9 mouse cellular contexts compared by ENCODE assay signal in the genomic region with DNA sequence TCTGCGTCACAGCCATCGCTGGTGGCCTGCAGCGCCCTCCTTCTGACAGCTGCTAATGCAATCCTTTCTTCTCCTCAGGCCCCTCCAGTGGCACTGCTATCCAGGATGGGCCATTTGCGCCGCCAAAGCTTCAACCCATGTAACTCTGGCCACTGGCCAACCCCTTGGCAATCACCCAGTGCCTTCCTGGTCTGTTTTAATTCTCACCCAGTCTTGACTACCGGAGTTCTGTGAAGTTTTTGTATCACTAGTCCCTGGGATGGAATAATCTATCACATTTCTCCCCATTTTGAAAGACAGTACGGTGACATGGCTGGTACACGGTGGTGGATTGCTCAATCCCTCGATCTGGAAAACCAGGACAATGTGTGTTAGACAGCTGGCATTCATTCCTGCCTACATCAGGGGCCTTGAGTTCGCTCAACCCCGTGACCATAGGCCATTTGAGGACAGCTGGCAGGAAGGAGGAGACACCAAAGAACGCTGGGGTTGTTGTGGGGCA.
A peak's percentile ranks its signal among the peaks of the same experiment; 100 is the strongest.
DNase-seq lines count a peak whose midpoint lies in the region; ATAC-seq and TF ChIP-seq lines count a peak whose summit lies in the region.
"Had no signal": no experiment of that assay in that cellular context is flagged by ENCODE, and none has a peak within 500 bp of the region (broad histone marks: within the 10 kb centered on the region; RNA-seq: fewer than 3 reads in every experiment).

No protein-coding gene starts in this region.

- H3K36me3 ChIP-seq in neural tube, embryonic 15.5 days, result no peaks in the 10 kb centered on the region
- H3K36me3 ChIP-seq in midbrain, embryonic 16.5 days (ENCODE audit: control insufficient read depth, insufficient read depth, low read length), result no peaks in the 10 kb centered on the region

- no peak; the same call in 1 of the 2 replicates for TF ChIP-seq CTCF in layer of hippocampus, adult 2 months (conservative IDR thresholded peaks at IDR 0.05)
- TF ChIP-seq CTCF in cerebellum, adult 2 months (IDR thresholded peaks at IDR 0.05; ENCODE audit: borderline replicate concordance, insufficient read depth, low read depth, low read length), result no peak

- H3K27ac ChIP-seq in layer of hippocampus, adult 2 months, result peak overlapping the region; percentile 43
- H3K27ac ChIP-seq in cerebellum, adult 2 months (ENCODE audit: insufficient read depth, low read length), result peak overlapping the region; percentile 63
- 0 out of 2 replicates have a peak overlapping the region, but pooled peaks have one; percentile 6 for H3K27ac ChIP-seq in neural tube, embryonic 15.5 days (replicated peaks)
- no peak overlapping the region for H3K27ac ChIP-seq in midbrain, embryonic 16.5 days (ENCODE audit: low read length)
- H3K27ac ChIP-seq: embryonic facial prominence, embryonic 13.5 days had no signal

- no peaks in the 10 kb centered on the region for H3K9me3 ChIP-seq in neural tube, embryonic 15.5 days (replicated peaks)
- H3K9me3 ChIP-seq in midbrain, embryonic 16.5 days (replicated peaks; ENCODE audit: control insufficient read depth, low read length, poor library complexity, severe bottlenecking), result no peaks in the 10 kb centered on the region
- H3K9me3 ChIP-seq: embryonic facial prominence, embryonic 13.5 days had no signal

- no peaks in the 10 kb centered on the region for H3K27me3 ChIP-seq in cerebellum, adult 2 months (ENCODE audit: control insufficient read depth, insufficient read depth, low read length)
- no peaks in the 10 kb centered on the region for H3K27me3 ChIP-seq in neural tube, embryonic 15.5 days (replicated peaks)
- no peaks in the 10 kb centered on the region for H3K27me3 ChIP-seq in midbrain, embryonic 16.5 days (ENCODE audit: control insufficient read depth, insufficient read depth, low read depth, low read length)
- H3K27me3 ChIP-seq: embryonic facial prominence, embryonic 13.5 days had no signal

- H3K4me2 ChIP-seq in neural tube, embryonic 15.5 days, result no peak overlapping the region
- H3K4me2 ChIP-seq in midbrain, embryonic 16.5 days (ENCODE audit: low read length), result no peak overlapping the region
- H3K4me2 ChIP-seq: embryonic facial prominence, embryonic 13.5 days had no signal

- peak in 1 of 2 experiments; percentile 33 for DNase-seq in layer of hippocampus, adult 2 months (ENCODE audit: low spot score in 2 of 2)
- DNase-seq in layer of hippocampus, adult 9-11 months, result no peak
- DNase-seq in adrenal gland, adult 8-10 months, result peak; percentile 62
- DNase-seq in cerebellum, adult 2 months, result peak; percentile 82 to 87
- DNase-seq in heart, postnatal 10 days, result peak; percentile 81 to 84
- DNase-seq in thymus, postnatal 0 days (ENCODE audit: low spot score), result no peak

- ATAC-seq in neural tube, embryonic 15.5 days (ENCODE audit: low FRiP score), result no peak
- ATAC-seq in midbrain, embryonic 16.5 days, result no peak

- peaks cover 61% of the 10 kb centered on the region for H3K4me1 ChIP-seq in cerebellum, adult 2 months (ENCODE audit: control insufficient read depth, insufficient read depth, low read length)
- H3K4me1 ChIP-seq in neural tube, embryonic 15.5 days, result peaks cover 62% of the 10 kb centered on the region
- peaks cover 34% of the 10 kb centered on the region for H3K4me1 ChIP-seq in midbrain, embryonic 16.5 days (ENCODE audit: control insufficient read depth, insufficient read depth, low read length)

- intact Hi-C loops in heart, postnatal 10 days (cut with DNase I), result no loop called here

- TF ChIP-seq POLR2A in cerebellum, adult 2 months (IDR thresholded peaks at IDR 0.05; ENCODE audit: borderline replicate concordance, insufficient read depth, low read length), result no peak

- H3K4me3 ChIP-seq in layer of hippocampus, adult 2 months, result no peak overlapping the region
- no peak overlapping the region for H3K4me3 ChIP-seq in cerebellum, adult 2 months (replicated peaks; ENCODE audit: insufficient read depth, low read depth, low read length)
- no peak overlapping the region for H3K4me3 ChIP-seq in neural tube, embryonic 15.5 days (replicated peaks)
- no peak overlapping the region for H3K4me3 ChIP-seq in midbrain, embryonic 16.5 days (ENCODE audit: low read depth, low read length)
- H3K4me3 ChIP-seq: embryonic facial prominence, embryonic 13.5 days had no signal

- H3K9ac ChIP-seq in neural tube, embryonic 15.5 days (replicated peaks), result no peak overlapping the region
- no peak overlapping the region for H3K9ac ChIP-seq in midbrain, embryonic 16.5 days (ENCODE audit: low read depth, low read length)
- H3K9ac ChIP-seq: embryonic facial prominence, embryonic 13.5 days had no signal

- 10% methylated on average over 12 of the region's 12 CpGs for WGBS in cerebellum, adult 2 months
- 66% methylated on average over 12 of the region's 12 CpGs for WGBS in neural tube, embryonic 15.5 days
- 80% methylated on average over 12 of the region's 12 CpGs for WGBS in midbrain, embryonic 16.5 days

Comparison
In these comparisons a context has a peak if more than half of its experiments do, and no peak if none do; other contexts are left out.
1. DNase-seq: peak in adrenal gland, adult 8-10 months (single experiment), cerebellum, adult 2 months (2 of 2) and heart, postnatal 10 days (2 of 2); none in layer of hippocampus, adult 9-11 months (single experiment) and thymus, postnatal 0 days (single experiment).